Mouse (Mus musculus) liver, embryonic 13.5 days (tissue): ENCODE data around the gene Diaph3. TPM values are rescaled to one million over a fixed set of nuclear protein-coding genes. Genes with fewer than 3 reads are reported as not detected.
A peak's percentile ranks its signal among the peaks of the same experiment; 100 is the strongest.

Source experiments
- ATAC-seq: fragments of 200-750 bp; cut with Nextera tagmentation; 2 replicates; pipeline ENCODE4 v1.8.0; 2017; ENCODE audit warnings: low read depth, mild to moderate bottlenecking, moderate number of reproducible peaks, moderate library complexity
- DNase-seq: peaks from one replicate; pipeline ENCODE4 v3.0.0; 2022
- H3K27ac ChIP-seq: fragments of 300-500 bp; sonication (generic); 2 replicates; pipeline ENCODE4 v1.5.1; 2015; ENCODE audit warnings: moderate library complexity, mild to moderate bottlenecking, inconsistent platforms
- H3K27me3 ChIP-seq: fragments of 300-500 bp; sonication (generic); 2 replicates; pipeline ENCODE4 v1.6.1; 2015; ENCODE audit warnings: mild to moderate bottlenecking, inconsistent platforms
- H3K36me3 ChIP-seq: fragments of 300-500 bp; sonication (generic); 2 replicates; pipeline ENCODE4 v1.6.1; 2015; ENCODE audit warnings: mild to moderate bottlenecking, inconsistent platforms
- H3K4me1 ChIP-seq: fragments of 300-500 bp; sonication (generic); replicated peaks from 2 replicates; pipeline ENCODE4 v1.6.1; 2015; ENCODE audit warnings: inconsistent platforms
- H3K4me2 ChIP-seq: fragments of 300-500 bp; sonication (generic); 2 replicates; pipeline ENCODE4 v1.6.1; 2015; ENCODE audit warnings: inconsistent platforms, mild to moderate bottlenecking, moderate library complexity
- H3K4me3 ChIP-seq: fragments of 300-500 bp; sonication (generic); replicated peaks from 2 replicates; pipeline ENCODE4 v1.5.1; 2015; ENCODE audit warnings: mild to moderate bottlenecking, inconsistent platforms
- H3K9ac ChIP-seq: fragments of 300-500 bp; sonication (generic); 2 replicates; pipeline ENCODE4 v1.6.1; 2015; ENCODE audit warnings: mild to moderate bottlenecking, inconsistent platforms
- H3K9me3 ChIP-seq: fragments of 300-500 bp; sonication (generic); replicated peaks from 2 replicates; pipeline ENCODE4 v1.6.1; 2016; ENCODE audit warnings: inconsistent platforms
- WGBS: fragments of 180-500 bp; shearing (Covaris S2); methylation state at CpG from one replicate; pipeline ENCODE4 v1.1.7; 2015; ENCODE audit not compliant: insufficient replicate concordance; 5-methylcytosine and 5-hydroxymethylcytosine counted together
- polyA plus RNA-seq: library from polyadenylated mRNA; unstranded; fragments of >200 nt; fragmentation: Nextera tagmentation; extraction: Ambion mirVana; gene quantifications from 2 replicates; pipeline ENCODE4 v1.2.1, GENCODE M21; 2015

The Diaph3 gene
- polyA plus RNA-seq, 1 experiment from 2014 or later = 17.5 TPM

GRCm38 (mm10) chr14:86764286-86764685 is 376.7 kb downstream of the Diaph3 start:
- no peaks in the 10 kb centered on the region for H3K27me3 ChIP-seq
- DNase-seq (no peak), ATAC-seq (no peak)
- H3K4me2 ChIP-seq = no peak overlapping the region
- H3K9me3 ChIP-seq = no peaks in the 10 kb centered on the region
- H3K4me1 ChIP-seq = no peaks in the 10 kb centered on the region
- H3K36me3 ChIP-seq = no peaks in the 10 kb centered on the region
- no peak overlapping the region for H3K27ac ChIP-seq
- H3K9ac ChIP-seq = no peak overlapping the region
- 91% methylated on average over 2 of the region's 2 CpGs for WGBS
- no peak overlapping the region for H3K4me3 ChIP-seq

DNA sequence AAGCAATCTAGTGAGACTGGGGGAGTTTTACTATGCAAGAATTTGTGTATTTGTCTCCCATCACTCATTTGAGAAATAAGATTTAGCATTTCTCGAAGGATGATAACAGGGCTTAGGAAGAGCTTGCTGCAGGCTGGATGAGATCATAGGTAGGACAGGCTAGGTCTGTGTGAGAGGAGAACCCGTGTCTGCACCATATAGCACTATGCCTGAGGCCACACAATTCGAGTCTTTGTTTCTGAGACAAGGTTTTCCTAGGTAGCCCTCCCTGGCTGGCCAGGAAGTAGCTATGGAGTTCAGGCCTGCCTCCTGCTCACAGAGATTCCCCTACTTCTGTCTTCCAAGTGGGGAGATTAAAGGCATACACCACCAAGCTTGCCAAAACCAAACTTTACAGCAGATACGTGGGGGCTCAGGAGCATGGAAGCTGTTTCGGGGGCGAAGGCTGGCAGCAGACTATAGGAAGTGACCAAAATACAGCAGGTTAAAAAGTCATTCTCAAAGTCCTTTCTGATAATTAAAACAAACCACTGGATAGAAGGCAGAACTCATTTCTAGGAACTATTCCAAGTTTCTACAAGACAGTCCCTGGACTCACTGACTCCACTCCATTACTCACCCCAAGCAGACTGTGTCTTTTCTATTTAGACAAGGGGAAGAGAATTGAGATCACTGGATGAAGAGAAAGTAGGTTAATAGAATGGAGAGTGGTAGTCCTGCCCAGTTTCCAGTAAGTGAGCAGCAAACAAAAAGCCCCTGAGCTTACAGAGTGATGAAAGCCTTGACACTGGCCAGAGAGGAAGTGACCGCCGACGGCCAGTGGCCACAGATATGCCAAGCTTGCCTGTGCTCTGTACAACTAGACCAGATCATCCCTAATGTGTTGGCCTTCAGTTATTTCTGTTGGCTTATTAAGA is 383.2 kb downstream of the Diaph3 start:
- Histone ChIP-seq H3K4me3 (no peak overlapping the region), H3K4me1 (no peaks in the 10 kb centered on the region), H3K27me3 (no peaks in the 10 kb centered on the region), H3K9ac (no peak overlapping the region), H3K4me2 (no peak overlapping the region), H3K36me3 (no peaks in the 10 kb centered on the region), H3K27ac (no peak overlapping the region), H3K9me3 (no peaks in the 10 kb centered on the region)
- no peak for ATAC-seq
- DNase-seq = no peak
- WGBS = 68% methylated on average over 9 of the region's 9 CpGs

- no peak overlapping the region for H3K9ac ChIP-seq
- ATAC-seq = no peak
- no peak overlapping the region for H3K4me2 ChIP-seq
- no peaks in the 10 kb centered on the region for H3K27me3 ChIP-seq
- DNase-seq = no peak
- H3K36me3 ChIP-seq = no peaks in the 10 kb centered on the region
- H3K9me3 ChIP-seq = no peaks in the 10 kb centered on the region
- no peaks in the 10 kb centered on the region for H3K4me1 ChIP-seq
- no peak overlapping the region for H3K27ac ChIP-seq
- H3K4me3 ChIP-seq = no peak overlapping the region
- WGBS = 83% methylated on average over 4 of the region's 4 CpGs
These were observed 383.9 kb downstream of the Diaph3 start for GRCm38 (mm10) chr14:86757132-86757531.

- no peak overlapping the region for H3K27ac ChIP-seq
- 85% methylated on average over 7 of the region's 7 CpGs for WGBS
- H3K9me3 ChIP-seq = no peaks in the 10 kb centered on the region
- no peak overlapping the region for H3K9ac ChIP-seq
- no peak overlapping the region for H3K4me3 ChIP-seq
- no peaks in the 10 kb centered on the region for H3K4me1 ChIP-seq
- H3K36me3 ChIP-seq = 0 out of 2 replicates have a peak, but pooled peaks cover 10% of the 10 kb centered on the region
- H3K4me2 ChIP-seq = no peak overlapping the region
- DNase-seq (no peak), ATAC-seq (no peak)
- no peaks in the 10 kb centered on the region for H3K27me3 ChIP-seq
These were observed 390.7 kb downstream of the Diaph3 start for GRCm38 (mm10) chr14:86750351-86750750.

GRCm38 (mm10) chr14:86749425-86749824 is 391.6 kb downstream of the Diaph3 start:
- no peak overlapping the region for H3K4me3 ChIP-seq
- peaks cover 5% of the 10 kb centered on the region; the same call in 1 of the 2 replicates for H3K4me1 ChIP-seq
- H3K27ac ChIP-seq = no peak overlapping the region
- no peak overlapping the region for H3K4me2 ChIP-seq
- DNase-seq (no peak), ATAC-seq (no peak)
- WGBS = 82% methylated on average over 4 of the region's 4 CpGs
- 0 out of 2 replicates have a peak, but pooled peaks cover 10% of the 10 kb centered on the region for H3K36me3 ChIP-seq
- H3K9me3 ChIP-seq = no peaks in the 10 kb centered on the region
- no peak overlapping the region for H3K9ac ChIP-seq
- no peaks in the 10 kb centered on the region for H3K27me3 ChIP-seq

DNA sequence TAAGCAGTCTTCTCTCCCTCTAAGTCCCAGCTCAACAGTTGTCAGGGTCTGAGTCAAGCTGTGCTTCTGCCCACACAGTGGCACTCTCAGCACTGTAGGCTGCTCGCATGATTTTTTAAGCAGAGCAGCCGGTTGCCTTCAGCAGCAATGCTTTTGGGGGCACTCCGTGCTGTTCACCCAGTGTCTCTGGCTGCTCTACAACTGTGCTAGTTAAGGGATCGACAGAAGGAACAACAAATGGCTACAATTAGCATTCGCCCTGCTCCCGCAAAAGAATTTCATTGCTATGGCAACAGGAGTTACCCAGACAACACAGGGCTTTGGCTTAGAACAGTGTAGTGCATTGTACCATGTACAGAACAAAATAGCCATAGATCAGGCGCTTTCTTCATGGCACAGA is 392.2 kb downstream of the Diaph3 start:
- Histone ChIP-seq H3K9ac (no peak overlapping the region), H3K9me3 (no peaks in the 10 kb centered on the region), H3K4me1 (peaks cover 9% of the 10 kb centered on the region), H3K4me2 (no peak overlapping the region), H3K4me3 (no peak overlapping the region), H3K27me3 (no peaks in the 10 kb centered on the region), H3K27ac (no peak overlapping the region), H3K36me3 (0 out of 2 replicates have a peak, but pooled peaks cover 10% of the 10 kb centered on the region)
- ATAC-seq (no peak), DNase-seq (no peak)
- 76% methylated on average over 7 of the region's 7 CpGs for WGBS

- no peak overlapping the region for H3K4me3 ChIP-seq
- no peak for ATAC-seq
- H3K9ac ChIP-seq = no peak overlapping the region
- no peak for DNase-seq
- H3K27me3 ChIP-seq = no peaks in the 10 kb centered on the region
- H3K9me3 ChIP-seq = no peaks in the 10 kb centered on the region
- H3K27ac ChIP-seq = no peak overlapping the region
- H3K36me3 ChIP-seq = 0 out of 2 replicates have a peak, but pooled peaks cover 10% of the 10 kb centered on the region
- H3K4me1 ChIP-seq = peaks cover 33% of the 10 kb centered on the region
- H3K4me2 ChIP-seq = no peak overlapping the region
- WGBS = 70% methylated on average over 6 of the region's 6 CpGs
These were observed 396.5 kb downstream of the Diaph3 start for GRCm38 (mm10) chr14:86744523-86744922.

- peak overlapping the region; percentile 6; the same call in 1 of the 2 replicates for H3K4me3 ChIP-seq
- peak; percentile 61 for DNase-seq
- H3K9me3 ChIP-seq = no peaks in the 10 kb centered on the region
- H3K4me1 ChIP-seq = peaks cover 33% of the 10 kb centered on the region
- no peaks in the 10 kb centered on the region for H3K27me3 ChIP-seq
- WGBS = 60% methylated on average over 7 of the region's 7 CpGs
- H3K4me2 ChIP-seq = peak overlapping the region; percentile 49
- peak overlapping the region; percentile 85 for H3K27ac ChIP-seq
- peak overlapping the region; percentile 39 for H3K9ac ChIP-seq
- 0 out of 2 replicates have a peak, but pooled peaks cover 5% of the 10 kb centered on the region for H3K36me3 ChIP-seq
- ATAC-seq = peak; percentile 95
These were observed 399.0 kb downstream of the Diaph3 start for GRCm38 (mm10) chr14:86741855-86742531.

DNA sequence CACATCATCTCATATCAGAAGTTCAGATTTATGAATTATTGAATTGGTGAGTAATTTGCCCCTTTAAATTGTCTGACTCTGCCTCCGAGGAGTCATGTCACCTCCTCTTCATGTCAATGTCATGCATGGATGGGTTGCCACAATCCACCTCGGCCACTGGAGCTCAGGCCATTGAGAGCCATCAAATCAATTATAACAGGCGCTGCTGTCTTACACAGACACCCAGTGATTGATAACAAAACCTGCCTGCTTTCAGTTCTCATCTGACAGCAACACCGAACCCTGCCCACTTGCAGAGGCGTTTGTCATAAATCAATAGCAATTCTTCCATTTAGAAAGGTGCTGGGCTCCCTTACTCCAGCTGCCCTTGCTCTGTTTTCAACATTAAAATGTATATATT is 402.1 kb downstream of the Diaph3 start:
- 68% methylated on average over 5 of the region's 5 CpGs for WGBS
- H3K27ac ChIP-seq = no peak overlapping the region
- DNase-seq = no peak
- H3K27me3 ChIP-seq = no peaks in the 10 kb centered on the region
- H3K9me3 ChIP-seq = no peaks in the 10 kb centered on the region
- no peak for ATAC-seq
- H3K4me1 ChIP-seq = peaks cover 25% of the 10 kb centered on the region
- H3K4me3 ChIP-seq = no peak overlapping the region
- no peak overlapping the region for H3K4me2 ChIP-seq
- no peaks in the 10 kb centered on the region for H3K36me3 ChIP-seq
- no peak overlapping the region for H3K9ac ChIP-seq

- WGBS = 90% methylated on average over 1 of the region's 1 CpGs
These were observed 404.4 kb downstream of the Diaph3 start for GRCm38 (mm10) chr14:86736646-86737045.

GRCm38 (mm10) chr14:86731300-86731699 is 409.7 kb downstream of the Diaph3 start:
- Histone ChIP-seq H3K4me2 (no peak overlapping the region), H3K9ac (no peak overlapping the region), H3K4me3 (no peak overlapping the region), H3K27me3 (no peaks in the 10 kb centered on the region), H3K36me3 (no peaks in the 10 kb centered on the region), H3K9me3 (no peaks in the 10 kb centered on the region), H3K27ac (no peak overlapping the region), H3K4me1 (no peaks in the 10 kb centered on the region; the same call in 1 of the 2 replicates)
- no peak for ATAC-seq
- DNase-seq = no peak
- WGBS = 50% methylated on average over 1 of the region's 1 CpGs

More at GRCm38 (mm10) chr14:86736646-86737045, 404.4 kb downstream of the Diaph3 start:
- no peaks in the 10 kb centered on the region for H3K36me3 ChIP-seq
- DNase-seq (no peak), ATAC-seq (no peak)
- H3K9ac ChIP-seq = no peak overlapping the region
- H3K27me3 ChIP-seq = no peaks in the 10 kb centered on the region
- no peak overlapping the region for H3K4me3 ChIP-seq
- no peak overlapping the region for H3K4me2 ChIP-seq
- no peak overlapping the region for H3K27ac ChIP-seq
- H3K9me3 ChIP-seq = no peaks in the 10 kb centered on the region
- H3K4me1 ChIP-seq = peaks cover 8% of the 10 kb centered on the region
